Mouse (Mus musculus) WW6 (cell line): ENCODE results near the gene Stx4a.

Experiments
- DNase-seq: peaks from one replicate; pipeline ENCODE4 v3.0.0-alpha.2; 2013; ENCODE audit warnings: low read depth, low spot score

The Stx4a gene

DNA sequence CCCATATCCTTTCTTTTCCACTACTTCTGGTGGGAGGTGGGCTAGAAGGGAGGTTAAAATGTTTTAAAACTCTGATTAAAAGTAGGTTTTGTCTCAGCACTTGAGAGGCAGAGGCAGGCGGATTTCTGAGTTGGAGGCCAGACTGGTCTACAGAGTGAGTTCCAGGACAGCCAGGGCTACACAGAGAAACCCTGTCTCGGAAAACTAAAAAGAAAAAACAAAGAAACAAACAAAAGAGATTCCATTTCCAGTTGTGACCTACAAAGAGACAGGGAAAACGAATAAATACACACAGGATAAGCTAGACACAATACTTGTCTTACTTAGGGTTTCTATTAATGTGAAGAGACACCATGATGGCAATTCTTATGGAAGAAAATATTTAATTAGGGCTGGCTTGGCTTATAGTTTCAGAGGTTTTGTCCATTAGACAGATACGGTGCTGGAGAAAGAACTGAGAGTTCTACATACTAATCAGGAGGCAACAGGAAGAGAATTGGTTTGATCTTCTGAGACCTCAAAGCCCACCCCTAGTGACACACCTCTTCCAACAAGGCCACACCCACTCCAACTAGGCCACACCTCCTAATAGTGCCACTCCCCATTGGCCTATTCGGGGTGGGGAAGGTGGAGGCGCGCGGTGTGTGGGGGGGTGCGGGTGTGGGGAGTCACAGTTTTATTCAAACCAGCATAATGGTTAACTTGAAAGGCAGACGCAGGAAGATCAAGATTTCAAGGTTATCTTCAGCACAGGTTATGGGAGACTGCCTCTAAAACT, 74.3 kb downstream of the Stx4a start:
- no peak for DNase-seq
